Mouse (Mus musculus) olfactory bulb, adult 2 months (tissue): ENCODE data around the gene Pomgnt2. TPM values are rescaled to one million over a fixed set of nuclear protein-coding genes. Genes with fewer than 3 reads are reported as not detected.
"Not testable (repeated sequence)": the region's sequence is repeated elsewhere in the genome, so short reads cannot be mapped to it uniquely, and the experiment has no call there.

ENCODE experiments used
- H3K27ac ChIP-seq: fragments of 200-500 bp; 2 replicates; pipeline ENCODE4 v1.5.1; 2012; ENCODE audit warnings: low read depth, low read length; ENCODE audit not compliant: insufficient read depth
- H3K4me1 ChIP-seq: fragments of 200-500 bp; 2 replicates; pipeline ENCODE4 v1.6.1; 2012; ENCODE audit warnings: low read length; ENCODE audit not compliant: control insufficient read depth, insufficient read depth
- H3K4me3 ChIP-seq: fragments of 200-500 bp; 2 replicates; pipeline ENCODE4 v1.5.1; 2012; ENCODE audit warnings: mild to moderate bottlenecking, low read depth, low read length, moderate library complexity; ENCODE audit not compliant: insufficient read depth
- CTCF ChIP-seq: fragments of 200-500 bp; IDR thresholded peaks from 2 replicates; pipeline ENCODE4 v1.5.1; 2012; ENCODE audit warnings: low read depth, mild to moderate bottlenecking, low read length, moderate library complexity; ENCODE audit not compliant: insufficient read depth
- POLR2A ChIP-seq: fragments of 200-500 bp; IDR thresholded peaks from 2 replicates; pipeline ENCODE4 v1.6.1; 2012; ENCODE audit warnings: mild to moderate bottlenecking, low read depth, low read length, moderate library complexity; ENCODE audit not compliant: insufficient read depth
- WGBS: fragments of 180-500 bp; shearing (Covaris S2); methylation state at CpG from one replicate; pipeline ENCODE4 v1.1.7; 2018; 5-methylcytosine and 5-hydroxymethylcytosine counted together
- polyA plus RNA-seq: library from polyadenylated mRNA; stranded (reverse); fragments of >200 nt; gene quantifications from 2 replicates; pipeline ENCODE4 v1.2.4, GENCODE M21; 2012; ENCODE audit warnings: low replicate concordance; ENCODE audit not compliant: missing spikeins, insufficient read depth, insufficient read length

Pomgnt2 gene
- polyA plus RNA-seq, 1 experiment, result not detected

- Histone ChIP-seq H3K4me1 (peaks cover 17% of the 10 kb centered on the region), H3K4me3 (no peak overlapping the region), H3K27ac (peak overlapping the region; percentile 8; the same call in 1 of the 2 replicates)
- WGBS, result 85% methylated on average over 11 of the region's 11 CpGs
- TF ChIP-seq POLR2A, result no peak
- TF ChIP-seq CTCF, result no peak
Observed at GRCm38 (mm10) chr9:122027914-122028745, 31.2 kb upstream of the Pomgnt2 start.

DNA sequence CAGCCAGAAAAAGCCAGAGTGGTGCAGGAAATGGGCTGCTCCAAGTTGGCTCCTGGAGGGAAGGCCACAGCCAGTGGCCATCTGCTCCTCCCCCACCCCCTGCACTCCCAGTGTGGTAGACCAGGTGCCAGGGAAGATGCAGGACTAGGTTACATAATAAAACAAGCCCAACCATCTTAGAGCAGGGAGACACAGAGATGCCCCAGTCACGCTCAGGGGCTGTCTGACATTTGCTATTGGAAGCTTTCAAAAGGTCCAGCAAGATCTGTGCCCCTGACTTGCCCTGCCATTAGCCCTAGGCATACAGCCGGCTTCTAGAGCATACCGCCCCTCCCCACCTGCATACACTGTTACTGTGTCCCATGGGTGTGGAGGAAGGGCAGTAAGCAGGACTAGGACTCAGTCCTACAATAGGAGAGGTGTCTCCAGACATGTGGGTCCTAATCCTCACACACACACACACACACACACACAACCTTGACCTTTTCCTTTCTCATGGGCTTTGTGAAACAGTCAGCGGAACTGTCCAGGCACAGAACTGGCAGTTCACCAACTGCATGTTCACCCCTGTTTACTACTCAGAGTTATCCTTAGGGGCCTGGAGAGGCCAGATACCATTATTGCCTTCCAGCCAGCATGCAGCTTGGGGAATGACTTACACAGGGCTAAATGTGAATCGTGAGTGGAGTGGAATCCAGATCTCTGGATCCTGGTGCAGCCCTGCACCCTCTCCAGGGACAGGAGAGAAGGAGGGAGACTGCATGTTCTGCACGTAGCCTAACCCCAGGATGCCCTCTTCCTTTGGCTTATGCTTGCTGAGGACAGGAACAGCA, 30.4 kb upstream of the Pomgnt2 start:
- no peak overlapping the region for H3K4me3 ChIP-seq
- no peak for TF ChIP-seq POLR2A
- no peak for TF ChIP-seq CTCF
- 0 out of 2 replicates have a peak overlapping the region, but pooled peaks have one; percentile 8 for H3K27ac ChIP-seq
- H3K4me1 ChIP-seq, result peaks cover 17% of the 10 kb centered on the region
- 82% methylated on average over 6 of the region's 6 CpGs for WGBS

DNA sequence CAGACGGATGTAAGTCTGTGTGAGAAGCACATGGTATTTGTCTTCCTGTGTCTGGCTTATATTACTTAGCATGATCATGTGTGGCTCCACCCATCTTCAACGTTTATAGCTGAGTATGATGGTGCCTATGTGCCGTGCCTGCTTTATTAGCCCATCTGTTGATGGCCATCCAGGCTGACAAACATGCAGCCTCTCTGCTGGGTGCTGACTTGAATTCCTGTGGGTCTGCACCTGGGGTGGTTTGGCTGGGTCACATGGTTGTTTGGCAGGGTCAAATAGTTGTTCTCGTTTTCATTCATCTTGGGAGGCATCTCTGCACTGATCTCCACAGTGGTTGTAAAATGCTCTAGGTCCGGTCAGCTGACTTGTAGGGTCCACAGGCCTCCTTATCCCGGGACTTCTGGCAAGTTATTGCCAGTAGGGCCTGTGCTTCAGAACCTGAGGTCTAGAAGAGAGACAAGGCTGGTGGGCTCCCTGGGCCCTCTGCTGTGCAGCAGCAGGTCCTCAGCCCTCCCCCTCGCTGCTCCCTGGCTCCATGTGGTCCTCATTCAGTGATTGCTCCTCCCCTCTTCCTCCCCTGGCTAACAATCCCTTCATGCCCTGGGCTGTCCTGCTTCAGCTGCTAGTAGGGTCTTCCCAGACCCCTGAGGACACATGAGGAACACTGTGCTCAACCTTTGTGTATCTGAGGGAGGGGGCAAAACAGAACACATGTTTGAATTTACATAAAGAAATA, 29.1 kb upstream of the Pomgnt2 start:
- no peak overlapping the region for H3K27ac ChIP-seq
- peaks cover 21% of the 10 kb centered on the region for H3K4me1 ChIP-seq
- TF ChIP-seq CTCF (no peak), POLR2A (no peak)
- H3K4me3 ChIP-seq, result no peak overlapping the region
- 74% methylated on average over 7 of the region's 7 CpGs for WGBS

- no peak overlapping the region for H3K4me3 ChIP-seq
- TF ChIP-seq CTCF (no peak), POLR2A (no peak)
- 95% methylated on average over 6 of the region's 6 CpGs for WGBS
- peaks cover 16% of the 10 kb centered on the region for H3K4me1 ChIP-seq
- no peak overlapping the region for H3K27ac ChIP-seq
Observed at GRCm38 (mm10) chr9:122024419-122024818, 27.5 kb upstream of the Pomgnt2 start.

DNA sequence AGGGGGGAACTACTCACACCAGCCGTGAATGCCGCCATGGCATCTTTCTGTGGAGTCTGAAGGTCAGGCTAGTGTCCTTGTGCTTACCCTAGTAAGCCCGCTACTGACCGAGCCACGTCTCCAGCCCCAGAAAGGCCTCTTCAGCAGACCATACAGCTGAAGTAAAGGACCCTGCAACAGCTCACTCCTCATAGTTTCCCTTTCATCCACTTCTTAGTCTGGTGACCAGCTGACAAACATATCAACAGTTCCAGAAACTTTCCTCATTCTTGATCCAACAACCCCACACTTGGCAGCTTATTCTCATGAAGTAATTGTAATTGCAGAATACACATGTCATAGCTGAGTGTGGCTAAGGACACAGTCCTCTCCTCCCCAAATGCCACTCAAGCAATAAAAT, 27.0 kb upstream of the Pomgnt2 start:
- Histone ChIP-seq H3K4me3 (no peak overlapping the region), H3K4me1 (peaks cover 22% of the 10 kb centered on the region), H3K27ac (no peak overlapping the region)
- WGBS, result 91% methylated on average over 5 of the region's 5 CpGs
- TF ChIP-seq CTCF, result no peak
- TF ChIP-seq POLR2A, result no peak

- WGBS, result 65% methylated on average over 9 of the region's 9 CpGs
- Histone ChIP-seq H3K4me3 (no peak overlapping the region), H3K27ac (no peak overlapping the region), H3K4me1 (peaks cover 25% of the 10 kb centered on the region)
- TF ChIP-seq POLR2A (no peak), CTCF (no peak)
Observed at GRCm38 (mm10) chr9:122022776-122023175, 25.9 kb upstream of the Pomgnt2 start.

DNA sequence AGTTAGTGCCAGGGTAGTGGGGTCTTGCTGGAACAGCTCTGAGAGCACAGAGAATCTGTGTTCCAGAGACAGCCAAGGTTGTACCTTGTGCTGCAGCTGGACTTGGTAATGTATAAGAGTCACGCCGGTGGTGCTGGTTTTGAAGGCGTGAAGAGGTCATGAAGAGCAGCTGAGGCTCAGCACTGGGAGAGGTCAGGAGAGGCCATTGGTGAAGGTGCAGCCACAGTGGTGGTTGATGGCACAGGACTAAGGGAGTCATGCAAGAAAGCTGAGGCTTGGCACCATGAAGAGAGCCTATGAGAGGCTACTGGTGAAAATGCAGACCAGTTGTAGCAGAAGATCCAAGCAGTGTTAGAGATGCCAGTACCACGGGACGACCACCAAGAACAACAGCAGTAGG, 24.7 kb upstream of the Pomgnt2 start:
- TF ChIP-seq CTCF (no peak), POLR2A (no peak)
- Histone ChIP-seq H3K27ac (no peak overlapping the region), H3K4me3 (no peak overlapping the region), H3K4me1 (peaks cover 21% of the 10 kb centered on the region)
- WGBS, result 91% methylated on average over 5 of the region's 5 CpGs

DNA sequence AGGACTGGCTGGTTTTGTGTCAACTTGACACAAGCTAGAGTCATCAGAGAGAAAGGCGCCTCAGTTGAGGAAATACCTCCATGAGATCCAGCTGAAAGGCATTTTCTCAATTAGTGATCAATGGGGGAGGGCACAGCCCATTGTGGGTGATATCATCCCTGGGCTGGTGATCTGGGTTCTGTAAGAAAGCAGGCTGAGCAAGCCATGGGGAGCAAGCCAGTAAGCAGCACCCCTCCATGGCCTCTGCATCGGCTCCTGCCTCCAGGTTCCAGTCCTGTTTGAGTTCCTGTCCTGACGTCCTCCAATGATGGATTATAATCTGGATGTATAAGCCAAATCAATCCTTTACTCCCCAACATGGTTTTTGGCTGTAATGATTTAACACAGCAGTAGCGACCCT, 24.3 kb upstream of the Pomgnt2 start:
- WGBS, result 99% methylated on average over 4 of the region's 4 CpGs
- peaks cover 19% of the 10 kb centered on the region for H3K4me1 ChIP-seq
- not testable (repeated sequence) for H3K27ac ChIP-seq, H3K4me3 ChIP-seq
